In genomic region chrX:153932586-153932985, GRCm38 (mm10) we compare ENCODE assay signal across 12 mouse cellular contexts.
DNase-seq lines count a peak whose midpoint lies in the region; TF ChIP-seq lines count a peak whose summit lies in the region.
"Had no signal": no experiment of that assay in that cellular context is flagged by ENCODE, and none has a peak within 500 bp of the region (broad histone marks: within the 10 kb centered on the region; RNA-seq: fewer than 3 reads in every experiment).

No protein-coding gene starts in this region.

- H3K4me3 ChIP-seq in kidney, adult 2 months (ENCODE audit: insufficient read depth, low read depth, low read length): no peak overlapping the region
- no peak overlapping the region for H3K4me3 ChIP-seq in spleen, adult 2 months (ENCODE audit: extremely low read depth, insufficient read depth, insufficient read length)
- H3K4me3 ChIP-seq: hindbrain, embryonic 15.5 days had no signal

- WGBS in kidney, adult 2 months: 80% methylated on average over 2 of the region's 2 CpGs
- 60% methylated on average over 2 of the region's 2 CpGs for WGBS in spleen, adult 2 months

- DNase-seq in kidney, adult 2 months: peak; percentile 2
- DNase-seq in kidney, adult 8-10 months: no peak
- peak; percentile 50 to 54 for DNase-seq in B cell, adult 2 months
- peak; percentile 42 for DNase-seq in T-cell, adult 2 months (ENCODE audit: low spot score)
- DNase-seq in spleen, adult 2 months (ENCODE audit: low read depth in 1 of 2, low spot score in 2 of 2): peak; percentile 21 to 34
- no peak for DNase-seq in cerebellum, adult 11-12 months
- no peak for DNase-seq in embryo, embryonic 9.5 days (ENCODE audit: extremely low spot score)
- no peak for DNase-seq in frontal cortex, adult 2 months (ENCODE audit: extremely low spot score in 1 of 2, low spot score in 1 of 2)
- DNase-seq: gastrocnemius, postnatal 10 days; left cerebral cortex, postnatal 4 days had no signal

- no peaks in the 10 kb centered on the region for H3K4me1 ChIP-seq in kidney, adult 2 months (ENCODE audit: control insufficient read depth, insufficient read depth, low read length)
- no peaks in the 10 kb centered on the region for H3K4me1 ChIP-seq in spleen, adult 2 months (ENCODE audit: control insufficient read depth, insufficient read depth, insufficient read length)
- H3K4me1 ChIP-seq: hindbrain, embryonic 15.5 days had no signal

- no peaks in the 10 kb centered on the region for H3K27me3 ChIP-seq in kidney, adult 2 months (replicated peaks; ENCODE audit: control insufficient read depth, insufficient read depth, low read length)
- H3K27me3 ChIP-seq in spleen, adult 2 months (ENCODE audit: control insufficient read depth, insufficient read depth, low read length): no peaks in the 10 kb centered on the region
- H3K27me3 ChIP-seq: hindbrain, embryonic 15.5 days had no signal

- no peaks in the 10 kb centered on the region for H3K36me3 ChIP-seq in kidney, adult 2 months (ENCODE audit: control insufficient read depth, insufficient read depth, low read length)
- H3K36me3 ChIP-seq in spleen, adult 2 months (ENCODE audit: control insufficient read depth, insufficient read depth, low read length): no peaks in the 10 kb centered on the region
- H3K36me3 ChIP-seq: hindbrain, embryonic 15.5 days had no signal

- TF ChIP-seq POLR2A in kidney, adult 2 months (IDR thresholded peaks at IDR 0.05; ENCODE audit: low read depth, low read length): no peak
- TF ChIP-seq POLR2A in spleen, adult 2 months (IDR thresholded peaks at IDR 0.05; ENCODE audit: low read depth, low read length): no peak

- 0 out of 2 replicates have a peak, but pooled peaks have one; percentile 11 for TF ChIP-seq CTCF in kidney, adult 2 months (conservative IDR thresholded peaks at IDR 0.05; ENCODE audit: insufficient read depth, insufficient read length, low read depth, low read length)
- TF ChIP-seq CTCF in spleen, adult 2 months (IDR thresholded peaks at IDR 0.05; ENCODE audit: extremely low read depth, insufficient read depth, insufficient read length, insufficient replicate concordance): peak; percentile 15; the same call in 1 of the 2 replicates

- H3K27ac ChIP-seq in kidney, adult 2 months (ENCODE audit: insufficient read depth, low read depth, low read length): no peak overlapping the region
- no peak overlapping the region for H3K27ac ChIP-seq in spleen, adult 2 months (ENCODE audit: insufficient read depth, low read length)
- H3K27ac ChIP-seq: hindbrain, embryonic 15.5 days; macrophage had no signal

Comparison
In these comparisons a context has a peak if more than half of its experiments do, and no peak if none do; other contexts are left out.
1. DNase-seq: peak in kidney, adult 2 months (single experiment), B cell, adult 2 months (2 of 2), T-cell, adult 2 months (single experiment) and spleen, adult 2 months (2 of 2); none in kidney, adult 8-10 months (0 of 2), cerebellum, adult 11-12 months (single experiment), embryo, embryonic 9.5 days (single experiment) and frontal cortex, adult 2 months (0 of 2).